Mouse (Mus musculus) cerebellum, postnatal 10 days (tissue): ENCODE data around the gene Cdk5rap3.

ENCODE experiments used
- DNase-seq, 2 experiments: peaks; one replicate each; pipeline ENCODE4 v3.0.0; 2021; ENCODE audit warnings: mixed read lengths in 2 of 2

The Cdk5rap3 gene

GRCm38 (mm10) chr11:96933562-96934276, 17.4 kb upstream of the Cdk5rap3 start:
- no peak for DNase-seq

GRCm38 (mm10) chr11:96931327-96932062, 15.2 kb upstream of the Cdk5rap3 start:
- no peak for DNase-seq

DNA sequence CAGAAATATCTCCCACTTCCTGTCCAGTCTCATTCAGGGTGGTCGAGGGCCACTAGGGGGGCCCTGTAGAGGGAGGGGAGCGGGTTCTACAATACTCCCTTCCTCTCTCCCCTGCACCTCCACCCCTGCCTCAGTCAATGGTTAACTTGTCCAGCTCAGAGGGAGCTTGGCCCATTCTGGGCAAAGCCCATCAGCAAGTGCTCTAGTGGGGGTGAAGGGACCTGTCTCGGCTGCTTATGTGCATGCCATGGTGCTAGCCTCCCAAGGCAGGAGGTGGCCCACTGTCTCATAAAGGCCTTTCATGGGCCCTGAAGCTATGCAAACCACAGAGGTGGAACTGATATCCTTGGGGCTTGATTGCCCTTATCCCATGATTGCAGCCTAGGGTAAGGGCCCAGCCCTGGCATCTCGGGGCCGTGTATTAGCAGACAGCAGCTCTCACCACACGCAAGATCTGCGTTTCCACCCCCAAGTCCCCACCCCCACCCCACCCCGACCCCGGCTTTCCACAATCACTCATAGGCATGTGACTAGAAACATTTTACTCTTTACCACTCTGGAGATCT, 13.6 kb upstream of the Cdk5rap3 start:
- no peak for DNase-seq

DNA sequence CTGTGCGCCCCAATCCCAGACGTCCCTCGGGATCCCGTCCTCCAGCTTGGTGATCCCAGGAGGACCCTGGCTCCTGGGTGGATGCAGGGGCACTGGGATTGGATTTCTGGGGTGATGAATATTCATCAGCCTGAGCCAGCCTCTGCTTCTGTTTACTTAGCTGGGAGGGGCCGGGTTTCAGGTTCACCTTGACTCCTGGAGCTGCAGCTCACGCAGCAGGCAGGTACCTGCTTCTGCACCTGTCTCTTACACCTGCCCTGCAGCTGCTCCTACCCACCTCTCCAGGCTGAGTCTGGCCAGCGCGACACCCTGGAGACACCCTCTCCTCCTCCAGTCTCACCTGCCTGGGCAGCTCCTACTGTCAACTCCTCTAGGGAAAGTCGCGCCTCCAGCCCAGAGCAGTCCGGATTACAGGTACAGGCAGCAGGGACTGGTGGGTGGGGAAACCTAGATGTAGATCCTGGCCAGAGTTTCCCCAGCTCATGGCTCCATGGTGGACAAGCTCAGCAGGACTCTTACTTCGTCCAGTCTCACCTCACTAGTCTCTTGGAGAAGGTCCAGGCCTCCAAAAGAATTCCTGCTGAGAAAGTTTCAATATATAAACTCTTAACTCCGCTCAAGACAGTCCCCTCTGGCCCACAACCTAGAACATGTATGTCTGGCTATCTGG, 12.9 kb upstream of the Cdk5rap3 start:
- no peak for DNase-seq

- DNase-seq: no peak
These were observed 12.4 kb upstream of the Cdk5rap3 start for GRCm38 (mm10) chr11:96928691-96929090.

DNA sequence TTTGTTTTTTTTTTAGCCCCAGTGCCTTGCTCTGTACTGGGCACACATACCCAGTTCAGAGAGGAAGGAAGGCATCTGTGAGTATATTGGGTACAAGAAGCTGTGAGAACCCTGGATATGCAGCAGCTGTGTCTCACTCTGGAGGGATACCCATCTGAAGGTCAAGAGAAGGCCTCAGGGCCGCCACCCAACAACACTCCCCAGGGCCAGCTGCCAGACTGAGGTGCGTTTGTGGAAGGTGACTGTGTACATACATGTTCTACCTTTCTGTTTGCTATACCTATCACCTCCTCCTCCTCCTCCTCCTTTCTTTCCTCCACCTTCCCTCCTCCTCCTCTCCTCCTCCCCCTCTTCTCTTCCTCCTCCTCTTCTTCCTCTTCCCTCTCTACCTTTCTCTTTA, 11.8 kb upstream of the Cdk5rap3 start, which contains the start of gene Prr15l:
TSS of gene Prr15l (plus strand) at position 17 of the 400 bp plus-strand sequence.
- DNase-seq: no peak

DNA sequence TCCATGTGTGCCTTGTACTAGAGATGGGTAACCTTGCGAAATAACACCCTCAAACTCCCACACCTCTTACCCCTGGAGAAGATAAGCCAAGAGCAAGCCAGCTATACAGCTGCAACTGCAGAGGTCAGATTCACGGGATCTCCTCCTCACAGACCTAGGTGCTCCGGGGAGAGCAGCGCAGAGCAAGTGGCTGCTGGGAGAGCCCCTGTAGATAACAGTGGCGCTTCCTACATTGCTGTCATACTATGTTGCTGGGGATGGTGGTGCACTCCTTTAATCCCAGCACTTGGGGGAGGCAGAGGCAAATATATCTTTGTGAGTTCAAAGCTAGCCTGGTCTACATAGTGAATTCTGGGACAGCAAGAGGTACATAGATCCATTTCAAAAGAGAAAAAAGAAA, 10.3 kb upstream of the Cdk5rap3 start:
- no peak for DNase-seq

DNA sequence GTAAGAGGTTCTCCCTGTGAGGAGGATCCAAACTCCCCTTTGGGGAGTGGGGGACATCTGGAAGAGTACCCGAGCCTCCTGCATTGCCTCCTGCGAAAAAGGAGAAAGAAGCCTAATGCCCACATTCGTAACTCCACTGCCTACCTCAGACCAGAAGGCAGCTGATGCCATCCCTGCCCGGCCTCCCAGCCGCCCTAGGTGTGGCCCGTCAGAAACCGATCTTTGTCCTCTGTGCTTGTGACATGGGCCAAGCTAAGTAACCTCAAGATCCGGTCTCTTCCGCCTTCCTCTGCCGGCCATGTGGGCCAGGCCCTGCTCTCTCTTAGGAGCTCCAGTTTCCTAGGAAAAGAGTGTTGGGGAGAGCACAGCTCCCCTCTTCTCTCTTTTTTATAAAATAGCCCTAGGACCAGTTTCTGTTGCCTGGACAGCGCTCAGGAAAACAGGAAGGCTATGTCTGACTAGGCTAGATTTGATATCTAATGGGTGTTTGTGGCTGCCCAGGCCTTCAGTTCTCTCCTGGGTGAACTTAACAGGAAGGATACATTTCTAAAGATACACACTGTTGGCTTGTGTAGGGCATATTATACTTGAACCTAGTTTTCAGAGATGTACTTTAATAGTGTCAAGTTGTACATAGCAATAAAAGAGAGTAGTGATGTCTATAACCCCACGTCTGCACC, 9.3 kb upstream of the Cdk5rap3 start:
- no peak for DNase-seq

- no peak for DNase-seq
These were observed 8.6 kb upstream of the Cdk5rap3 start for GRCm38 (mm10) chr11:96924861-96925260.

DNA sequence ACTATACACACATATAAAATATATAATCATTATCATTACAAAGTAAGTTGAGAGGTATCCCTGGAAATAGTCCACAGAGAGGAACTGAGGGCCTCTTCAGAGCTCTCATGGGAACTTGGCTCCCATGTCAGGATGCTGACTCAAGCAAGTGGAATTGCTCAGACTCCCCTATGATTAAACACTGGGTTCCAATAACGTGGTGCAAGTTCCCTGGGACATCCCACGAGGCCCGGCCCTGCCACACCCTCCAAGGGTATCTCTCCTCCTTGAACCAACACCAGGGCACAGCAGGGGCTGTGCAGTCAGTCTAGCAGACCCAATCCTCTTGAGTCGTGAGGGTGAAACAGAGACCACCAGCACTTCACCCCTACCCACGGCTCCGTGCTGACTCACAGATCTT, 2.7 kb upstream of the Cdk5rap3 start:
- DNase-seq: no peak

- DNase-seq: no peak
These were observed 1.1 kb upstream of the Cdk5rap3 start for GRCm38 (mm10) chr11:96917415-96917814.

- DNase-seq: no peak
These were observed 645 bp upstream of the Cdk5rap3 start for GRCm38 (mm10) chr11:96916885-96917396.

GRCm38 (mm10) chr11:96912682-96913081, 3.6 kb downstream of the Cdk5rap3 start:
- DNase-seq: no peak

DNA sequence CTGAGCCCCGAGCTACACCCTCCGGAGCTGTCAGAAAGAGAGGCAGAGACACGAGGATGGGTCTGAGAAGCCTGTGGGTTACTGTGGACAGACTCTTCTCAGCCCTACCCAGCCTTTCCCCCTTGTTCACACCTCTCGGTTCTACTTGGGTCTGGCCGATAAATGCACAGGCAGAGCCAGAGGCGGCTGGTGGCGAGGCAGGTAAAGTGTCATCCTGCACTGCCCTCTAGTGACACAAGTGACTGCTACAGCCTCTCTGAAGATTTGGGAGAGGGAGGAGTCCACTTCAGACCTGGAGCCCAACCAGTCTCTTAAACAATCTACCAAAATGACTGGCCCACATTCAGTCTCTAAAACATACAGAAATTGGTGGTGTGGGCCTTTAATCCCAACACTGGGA, 6.3 kb downstream of the Cdk5rap3 start:
- peak; percentile 93 to 94 for DNase-seq

GRCm38 (mm10) chr11:96908594-96908993, 7.7 kb downstream of the Cdk5rap3 start:
- peak; percentile 58 to 63 for DNase-seq

- DNase-seq: peak; percentile 62 to 67
These were observed 9.7 kb downstream of the Cdk5rap3 start for GRCm38 (mm10) chr11:96906431-96907161.

DNA sequence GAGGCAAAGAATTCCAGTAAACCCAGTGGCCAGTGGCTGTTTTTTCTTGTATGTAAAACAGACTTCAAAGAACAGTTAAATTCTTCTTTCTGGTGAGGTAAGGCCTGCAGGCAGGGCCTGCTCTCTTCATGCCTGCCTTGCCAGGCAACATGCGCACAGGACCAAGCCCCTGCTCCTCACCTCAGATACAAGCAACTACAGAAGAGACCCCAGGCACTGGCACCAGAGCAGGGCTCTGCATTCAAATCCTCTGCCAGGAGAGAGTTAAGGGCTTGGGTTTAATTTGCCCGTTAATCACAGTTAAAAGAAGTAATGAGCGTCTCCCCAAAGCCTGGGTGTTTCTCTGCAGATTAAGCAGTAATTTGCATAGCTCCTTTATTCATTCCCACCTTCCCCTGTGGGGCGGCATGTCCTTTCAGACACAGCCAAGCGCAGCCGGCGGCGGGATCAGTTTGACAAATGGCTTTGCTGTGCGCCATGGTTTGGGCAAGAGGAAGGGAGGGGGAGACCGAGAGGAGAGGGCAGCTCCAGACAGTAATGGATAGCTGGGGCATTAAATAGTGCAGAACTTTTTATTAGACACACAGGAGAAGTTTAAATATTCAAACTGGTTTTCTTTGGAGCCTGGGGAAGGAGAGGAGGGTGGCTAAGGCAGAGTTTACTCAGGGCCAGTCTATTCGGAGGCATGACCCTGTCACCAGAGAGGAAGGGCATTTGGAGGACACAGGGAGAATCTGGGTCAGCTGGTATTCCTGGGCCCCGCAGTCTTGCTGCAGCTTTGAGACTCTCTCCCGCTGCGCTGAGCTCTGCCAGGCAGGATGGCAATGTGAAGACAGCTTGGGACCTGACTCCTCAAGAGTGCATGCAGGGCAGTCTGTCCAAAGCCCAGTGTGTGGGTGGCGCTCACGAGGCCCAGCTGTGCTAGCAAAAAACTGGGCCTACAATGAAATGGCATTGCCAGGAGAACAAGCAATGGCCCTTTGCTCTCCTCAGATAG, 13.4 kb downstream of the Cdk5rap3 start:
- DNase-seq: peak; percentile 65 to 74

- no peak for DNase-seq
These were observed 15.0 kb downstream of the Cdk5rap3 start for GRCm38 (mm10) chr11:96901332-96901731.

- no peak for DNase-seq
These were observed 16.6 kb downstream of the Cdk5rap3 start for GRCm38 (mm10) chr11:96899449-96900306.
